Mouse (Mus musculus) ES-Bruce4 (cell line): ENCODE data around the gene F2rl1.

ENCODE experiments used
- CTCF ChIP-seq: IDR thresholded peaks from one replicate; pipeline ENCODE4 v1.8.1; 2011; ENCODE audit warnings: low read depth, low read length
- EP300 ChIP-seq: IDR thresholded peaks from 2 replicates; pipeline ENCODE4 v1.6.1; 2011; ENCODE audit warnings: low read depth, low read length; ENCODE audit not compliant: insufficient read depth
- POLR2A ChIP-seq: IDR thresholded peaks from one replicate; pipeline ENCODE4 v1.8.1; 2011; ENCODE audit warnings: low read length; ENCODE audit not compliant: insufficient read depth

DNA sequence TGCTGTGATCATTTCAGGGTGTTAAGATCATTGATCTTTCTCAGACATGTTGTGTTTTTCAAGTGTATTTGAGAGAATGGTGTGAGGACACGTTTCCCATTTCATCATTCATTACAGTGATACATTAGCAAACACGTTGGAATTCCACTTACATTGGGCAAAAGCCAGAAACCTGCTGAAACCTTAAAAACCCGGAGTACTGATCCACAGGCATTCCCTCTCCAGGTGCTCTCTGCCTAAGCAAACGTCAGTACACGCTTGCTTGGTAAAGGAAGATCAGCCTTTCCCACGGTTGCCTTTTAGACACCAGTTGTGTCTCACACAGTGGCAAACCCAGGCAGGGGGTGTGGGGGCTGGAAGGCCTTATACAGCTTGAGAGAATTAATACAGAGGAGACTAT lies 21.2 kb upstream of the F2rl1 start:
- TF ChIP-seq EP300 (no peak), CTCF (no peak), POLR2A (no peak)
